Mouse (Mus musculus): ENCODE measurements around the gene Prmt7.

DNA sequence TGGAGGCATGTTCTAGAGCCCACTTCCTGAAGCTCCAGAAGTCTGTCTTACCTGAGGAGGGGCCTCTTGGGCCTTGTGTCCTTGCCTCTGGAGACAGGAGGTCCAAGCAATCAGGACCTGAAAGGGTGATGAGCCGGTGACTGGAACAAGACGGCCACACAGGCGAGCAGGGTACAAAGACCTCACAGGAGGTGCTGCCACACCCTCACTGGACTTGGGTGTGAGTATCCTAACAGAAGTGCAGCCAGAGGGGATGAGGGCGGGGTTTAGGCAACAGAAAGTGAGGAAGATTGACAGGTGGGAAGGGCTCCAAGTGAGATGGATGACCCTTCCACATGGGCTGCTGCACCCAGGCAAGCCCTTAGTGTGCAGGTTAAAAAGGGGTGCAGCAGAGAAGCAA lies 70.1 kb downstream of the Prmt7 start:
- TF ChIP-seq POLR2A (IDR thresholded peaks at IDR 0.05; ENCODE audit: borderline replicate concordance, extremely low read depth, insufficient read depth, insufficient read length, poor library complexity, severe bottlenecking), result no peak
- TF ChIP-seq CTCF (IDR thresholded peaks at IDR 0.05; ENCODE audit: borderline replicate concordance, extremely low read depth, insufficient read depth, insufficient read length), result no peak
